Mouse (Mus musculus) lung, adult 18-20 months (tissue): ENCODE results near the gene Omp.
A peak's percentile ranks its signal among the peaks of the same experiment; 100 is the strongest.

Experiments
- DNase-seq, 2 experiments: peaks; one replicate each; pipeline ENCODE4 v3.0.0; 2022; ENCODE audit warnings: mixed read lengths in 2 of 2

Omp gene

DNA sequence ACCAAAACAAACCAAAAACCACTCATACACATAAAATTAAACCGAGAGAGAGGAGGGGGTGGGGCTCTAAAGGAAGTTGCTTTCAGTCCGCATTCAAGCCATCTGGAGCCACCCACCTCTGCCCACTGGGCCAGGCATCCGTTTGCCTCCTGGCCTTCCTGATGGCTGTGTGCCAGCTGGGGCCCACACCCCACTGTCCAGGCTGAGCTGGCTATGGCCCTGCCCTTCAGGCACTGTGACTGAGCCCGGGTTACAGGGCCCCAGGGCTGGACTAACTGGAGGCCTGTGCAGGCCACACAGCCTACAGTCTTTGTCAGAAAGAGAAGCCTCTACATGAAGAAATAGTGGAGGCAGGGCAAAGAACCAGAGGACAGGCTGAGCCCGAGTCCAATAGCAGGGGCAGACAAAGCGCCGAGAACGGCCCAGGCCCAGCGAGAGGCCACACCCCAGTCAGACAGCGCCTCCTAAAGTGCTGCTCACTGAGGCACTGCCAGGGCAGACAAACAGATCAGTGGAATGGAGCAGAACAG, 19.8 kb upstream of the Omp start:
- DNase-seq, result peak; percentile 68 to 76

DNA sequence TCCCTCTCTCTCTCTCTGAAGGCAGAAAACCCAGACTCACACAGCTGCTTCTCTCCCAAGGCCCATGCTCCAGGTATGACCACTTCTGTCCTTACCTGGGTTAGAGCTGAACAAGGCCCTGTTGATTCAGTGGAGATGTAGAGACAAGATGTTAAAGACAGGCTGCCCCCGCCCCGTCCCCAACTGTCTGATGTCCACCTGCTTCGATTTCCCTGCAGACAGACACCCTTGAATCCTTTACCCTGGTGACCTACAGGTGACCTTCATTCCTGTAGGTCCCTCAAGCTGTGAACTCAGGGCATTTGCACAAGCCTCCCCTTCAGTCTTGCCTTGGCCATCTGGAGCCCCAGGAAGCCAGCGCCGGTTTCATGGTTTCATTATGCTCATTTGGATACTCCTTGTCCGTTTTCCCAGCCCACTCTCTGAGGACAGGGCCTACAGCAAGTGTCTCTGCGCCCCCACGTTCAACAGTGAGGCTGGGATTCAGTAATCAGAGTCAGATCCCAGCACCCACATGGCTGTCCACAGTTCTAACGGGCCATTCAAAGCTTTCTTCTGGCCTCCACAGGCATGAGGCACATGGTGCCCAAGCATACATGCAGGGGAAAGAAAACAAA, 19.2 kb upstream of the Omp start:
- DNase-seq, result no peak

- peak; percentile 45 to 61 for DNase-seq
Measured at GRCm38 (mm10) chr7:98163700-98164099, 18.4 kb upstream of the Omp start.

DNA sequence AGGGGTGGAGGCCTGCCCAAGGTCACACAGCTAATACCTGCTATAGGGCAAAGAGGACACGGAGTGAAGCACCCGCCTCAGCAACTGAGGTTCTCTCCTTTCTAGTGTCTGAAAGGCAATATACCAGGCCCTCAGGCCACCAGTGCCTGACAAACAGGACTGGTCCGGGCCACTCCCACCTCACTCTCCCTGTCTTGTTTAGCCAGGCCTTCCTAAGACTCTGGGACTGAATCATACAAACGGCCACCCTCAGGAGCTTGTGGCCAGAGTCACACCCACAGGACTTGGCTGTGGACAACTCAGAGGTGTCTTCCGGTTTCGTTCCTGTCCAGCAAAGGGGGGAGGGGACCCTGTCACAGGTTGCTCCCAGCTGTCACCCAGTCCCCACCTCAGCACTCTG, 16.9 kb upstream of the Omp start:
- no peak for DNase-seq

DNA sequence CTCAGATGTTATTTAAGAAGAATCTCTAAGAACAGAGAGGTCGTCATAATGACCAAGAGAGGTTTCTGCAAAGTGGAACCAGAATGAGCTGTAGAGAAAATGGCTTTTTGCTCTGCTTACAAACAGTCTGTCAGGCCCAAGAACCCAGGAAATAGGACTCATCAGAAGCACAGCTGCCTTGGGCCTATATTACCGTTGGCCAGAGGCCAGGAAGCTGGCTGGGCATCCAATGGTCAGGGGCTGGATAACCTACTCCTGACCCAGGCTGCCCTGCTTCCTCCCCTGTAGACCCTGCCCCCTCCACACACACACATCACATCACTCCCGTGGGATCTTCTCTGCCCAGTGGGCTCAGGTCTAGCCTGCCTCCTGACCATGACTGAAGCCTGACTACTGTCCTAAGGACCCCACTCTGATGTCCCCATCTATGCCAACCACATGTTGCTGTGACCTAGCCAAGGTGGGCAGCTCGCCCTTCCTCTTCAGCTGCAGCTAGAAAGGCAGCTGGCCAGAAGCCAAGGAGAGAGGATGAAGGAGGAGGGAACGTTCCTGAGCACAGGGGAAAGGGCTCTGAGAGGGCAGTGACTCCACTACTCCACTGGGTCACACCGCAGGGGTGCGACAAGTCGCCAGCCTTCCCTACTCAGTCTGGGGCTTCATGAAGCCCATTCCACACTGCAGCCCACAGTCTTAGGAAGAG, 14.9 kb upstream of the Omp start:
- DNase-seq, result peak; percentile 45 to 67

- DNase-seq, result peak; percentile 82 to 90
Measured at GRCm38 (mm10) chr7:98158481-98158880, 13.2 kb upstream of the Omp start.

DNA sequence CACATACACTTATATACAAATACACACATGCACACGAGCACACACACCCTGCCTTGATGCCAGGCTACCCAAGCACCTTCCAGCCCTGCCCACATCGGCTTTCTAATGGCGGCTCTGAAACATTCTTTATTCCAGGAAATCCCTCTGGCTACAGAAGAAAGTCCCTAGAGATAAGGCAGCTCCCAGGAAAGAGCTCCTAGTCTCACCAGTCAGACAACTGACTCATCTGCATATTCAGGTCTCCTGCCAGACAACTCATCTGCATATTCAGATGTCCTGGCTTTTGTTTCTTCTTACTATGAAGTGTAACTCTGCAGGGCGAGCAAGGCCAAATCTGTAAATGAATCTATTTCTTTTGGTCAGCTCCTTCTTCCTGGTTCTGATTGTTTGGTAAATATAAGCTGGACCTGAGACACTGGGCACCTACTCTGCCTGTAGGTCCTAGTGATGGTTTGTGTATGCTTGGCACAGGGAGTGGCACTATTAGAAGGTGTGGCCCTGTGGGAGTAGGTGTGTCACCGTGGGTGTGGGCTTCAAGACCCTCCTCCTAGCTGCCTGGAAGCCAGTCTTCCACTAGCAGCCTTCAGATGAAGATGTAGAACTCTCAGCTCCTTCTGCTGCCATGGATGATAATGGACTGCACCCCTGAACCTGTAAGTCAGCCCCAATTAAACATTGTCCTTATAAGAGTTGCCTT, 12.5 kb upstream of the Omp start:
- no peak for DNase-seq

DNA sequence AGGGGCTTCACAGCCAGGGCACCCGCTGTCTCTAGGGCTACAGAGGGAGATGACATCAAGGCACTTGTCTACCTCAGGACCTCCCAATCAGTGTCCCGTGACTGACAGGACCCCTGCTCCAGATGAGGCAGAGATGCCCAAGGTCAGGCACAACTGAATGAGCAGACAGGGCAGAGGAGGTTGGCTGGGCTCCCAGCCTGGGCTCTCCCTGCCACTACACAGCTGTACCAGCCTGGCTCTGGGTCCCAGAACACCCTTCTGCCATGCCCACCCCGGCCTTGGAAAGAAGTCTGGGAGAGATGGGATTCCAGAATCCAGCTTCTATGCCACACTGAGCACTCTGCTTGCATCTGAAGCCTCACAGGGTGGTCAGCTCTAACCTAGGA, 11.0 kb upstream of the Omp start:
- DNase-seq, result no peak

GRCm38 (mm10) chr7:98155546-98156279, 10.4 kb upstream of the Omp start:
- DNase-seq, result peak; percentile 64 to 76

GRCm38 (mm10) chr7:98153892-98154291, 8.6 kb upstream of the Omp start:
- DNase-seq, result no peak

- no peak for DNase-seq
Measured at GRCm38 (mm10) chr7:98153345-98153744, 8.0 kb upstream of the Omp start.

DNA sequence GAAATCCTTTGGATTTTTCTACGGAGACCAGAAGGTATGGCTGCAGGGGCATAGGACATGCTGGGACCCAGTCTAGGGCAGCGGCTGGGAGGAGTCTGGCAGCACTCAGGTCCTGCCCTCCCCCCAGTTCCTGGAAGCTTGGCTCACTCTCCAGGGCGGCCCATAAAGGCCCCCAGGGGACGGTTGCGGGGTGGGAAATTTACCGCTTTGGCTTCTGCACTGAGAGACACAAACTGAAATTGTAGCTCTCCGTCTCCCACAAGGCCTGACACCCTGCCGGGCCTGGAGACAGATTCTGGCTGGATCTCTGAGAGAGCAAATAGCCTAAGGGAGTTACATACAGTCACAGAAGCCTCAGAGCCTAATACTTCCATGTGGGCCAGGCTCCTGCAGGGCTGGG, 7.1 kb upstream of the Omp start:
- DNase-seq, result no peak

- no peak for DNase-seq
Measured at GRCm38 (mm10) chr7:98150525-98150924, 5.2 kb upstream of the Omp start.

DNA sequence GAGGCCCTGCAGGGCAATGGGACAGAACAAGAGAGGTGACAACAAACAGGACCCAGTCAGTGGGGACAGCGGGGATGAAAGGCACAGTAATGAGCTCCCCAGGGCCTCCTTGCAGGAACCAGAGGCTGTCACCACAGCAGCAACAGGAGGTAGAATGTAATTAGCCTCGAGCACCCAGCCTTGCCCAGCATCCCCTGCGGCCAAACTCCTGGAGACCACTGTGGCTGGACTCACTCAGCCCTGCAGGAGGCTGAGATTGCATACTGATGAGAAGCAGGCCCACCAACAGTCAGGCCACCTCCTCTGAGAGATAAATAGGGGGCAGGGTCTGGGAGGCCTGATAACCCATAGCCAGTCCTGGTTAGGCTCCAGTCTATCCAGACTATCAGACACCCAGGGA, 4.5 kb upstream of the Omp start:
- no peak for DNase-seq

- DNase-seq, result no peak
Measured at GRCm38 (mm10) chr7:98148721-98149407, 3.6 kb upstream of the Omp start.

- no peak for DNase-seq
Measured at GRCm38 (mm10) chr7:98147766-98148165, 2.5 kb upstream of the Omp start.

- DNase-seq, result no peak
Measured at GRCm38 (mm10) chr7:98146447-98146845, 1.1 kb upstream of the Omp start.

- no peak for DNase-seq
Measured at GRCm38 (mm10) chr7:98145842-98146446, 642 bp upstream of the Omp start.

GRCm38 (mm10) chr7:98142648-98143047, 2.7 kb downstream of the Omp start:
- no peak for DNase-seq

- DNase-seq, result no peak
Measured at GRCm38 (mm10) chr7:98142247-98142646, 3.1 kb downstream of the Omp start.

GRCm38 (mm10) chr7:98141206-98141605, 4.1 kb downstream of the Omp start:
- peak in 1 of 2 experiments; percentile 23 for DNase-seq

DNA sequence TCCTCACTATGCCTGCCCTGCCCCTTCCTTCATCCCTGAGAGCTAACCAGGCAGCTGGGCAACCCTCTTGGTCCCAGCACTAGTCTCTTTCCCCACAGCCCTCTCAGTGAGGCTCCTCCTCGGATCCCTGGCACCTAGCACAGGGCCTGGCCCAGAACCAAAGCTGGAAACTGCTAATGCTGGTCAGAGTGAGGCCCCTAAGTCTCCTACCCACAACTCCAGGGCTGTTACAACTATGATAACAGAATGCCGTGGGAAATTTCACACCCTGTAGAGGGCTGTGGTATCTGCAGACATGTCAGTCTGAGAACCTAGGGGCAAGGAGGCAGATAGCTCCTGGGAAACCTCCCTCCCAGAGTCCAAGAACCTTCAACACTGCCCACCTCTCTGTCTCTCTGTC, 4.7 kb downstream of the Omp start:
- no peak for DNase-seq
